Mouse (Mus musculus) T-helper 17 cell (primary cell): ENCODE measurements around the gene Myocos.
"Not testable (repeated sequence)": the region's sequence is repeated elsewhere in the genome, so short reads cannot be mapped to it uniquely, and the experiment has no call there.

Experiments
- in situ Hi-C, 2 experiments: fragments of 300-600 bp; cut with MboI, MseI; formaldehyde crosslinking; loops; 1 replicate in 1 of 2; 2 replicates in 1 of 2; pipeline ENCODE4 v1.15.1; 2025; ENCODE audit warnings: high pct_unique_total_duplicates in 2 of 2

Myocos gene

GRCm38 (mm10) chr1:162658119-162658518 lies at the start of gene Myocos:
TSS of gene Myocos (minus strand) at chr1:162658219.
- in situ Hi-C loops: loop anchor here in 1 of 2 experiments (5.0 kb wide), 1 partner anchor 301 kb away; no protein-coding TSS in a partner anchor

- in situ Hi-C loops: loop anchor here in 1 of 2 experiments (25.0 kb wide), 1 partner anchor 1763 kb away; no protein-coding TSS in a partner anchor
Measured at GRCm38 (mm10) chr1:162700389-162701066, 42.5 kb upstream of the Myocos start.

GRCm38 (mm10) chr1:162697866-162698265 lies 39.8 kb upstream of the Myocos start:
- in situ Hi-C loops: loop anchor here in 1 of 2 experiments (25.0 kb wide), 1 partner anchor 861 kb away; no protein-coding TSS in a partner anchor

GRCm38 (mm10) chr1:162693721-162694120 lies 35.7 kb upstream of the Myocos start:
- in situ Hi-C loops: loop anchor here in 1 of 2 experiments (25.0 kb wide), 1 partner anchor 856 kb away; no protein-coding TSS in a partner anchor

GRCm38 (mm10) chr1:162665486-162666174 lies 7.6 kb upstream of the Myocos start:
- in situ Hi-C loops: no loop called here

- in situ Hi-C loops: loop anchor here in 1 of 2 experiments (5.0 kb wide), 1 partner anchor 128 kb away; no protein-coding TSS in a partner anchor
Measured at GRCm38 (mm10) chr1:162664826-162665475, 6.9 kb upstream of the Myocos start.

- in situ Hi-C loops: loop anchor here in 1 of 2 experiments (5.0 kb wide), 1 partner anchor 123 kb away; no protein-coding TSS in a partner anchor
Measured at GRCm38 (mm10) chr1:162660276-162660860, 2.3 kb upstream of the Myocos start.

- in situ Hi-C loops: no loop called here
Measured at GRCm38 (mm10) chr1:162648416-162648815, 9.6 kb downstream of the Myocos start.

GRCm38 (mm10) chr1:162646083-162646686 lies 11.8 kb downstream of the Myocos start:
- in situ Hi-C loops: no loop called here

GRCm38 (mm10) chr1:162643752-162644151 lies 14.3 kb downstream of the Myocos start:
- in situ Hi-C loops: no loop called here

GRCm38 (mm10) chr1:162642591-162642990 lies 15.4 kb downstream of the Myocos start:
- in situ Hi-C loops: no loop called here

GRCm38 (mm10) chr1:162639861-162640260 lies 18.2 kb downstream of the Myocos start:
- in situ Hi-C loops: no loop called here

GRCm38 (mm10) chr1:162639051-162639750 lies 18.8 kb downstream of the Myocos start, which contains the start of gene Myoc:
TSS of gene Myoc (plus strand) at chr1:162639155.
- in situ Hi-C loops: no loop called here

- in situ Hi-C loops: no loop called here
Measured at GRCm38 (mm10) chr1:162638535-162638934, 19.5 kb downstream of the Myocos start.

- in situ Hi-C loops: no loop called here
Measured at GRCm38 (mm10) chr1:162636516-162636915, 21.5 kb downstream of the Myocos start.

GRCm38 (mm10) chr1:162635291-162635931 lies 22.6 kb downstream of the Myocos start:
- in situ Hi-C loops: not testable (repeated sequence)

GRCm38 (mm10) chr1:162628326-162628725 lies 29.7 kb downstream of the Myocos start:
- in situ Hi-C loops: not testable (repeated sequence)

GRCm38 (mm10) chr1:162627821-162628220 lies 30.2 kb downstream of the Myocos start:
- in situ Hi-C loops: not testable (repeated sequence)

- in situ Hi-C loops: no loop called here
Measured at GRCm38 (mm10) chr1:162625229-162625628, 32.8 kb downstream of the Myocos start.

- in situ Hi-C loops: no loop called here
Measured at GRCm38 (mm10) chr1:162623895-162624294, 34.1 kb downstream of the Myocos start.
